ENCODE assay signal across 23 mouse cellular contexts in the genomic region with DNA sequence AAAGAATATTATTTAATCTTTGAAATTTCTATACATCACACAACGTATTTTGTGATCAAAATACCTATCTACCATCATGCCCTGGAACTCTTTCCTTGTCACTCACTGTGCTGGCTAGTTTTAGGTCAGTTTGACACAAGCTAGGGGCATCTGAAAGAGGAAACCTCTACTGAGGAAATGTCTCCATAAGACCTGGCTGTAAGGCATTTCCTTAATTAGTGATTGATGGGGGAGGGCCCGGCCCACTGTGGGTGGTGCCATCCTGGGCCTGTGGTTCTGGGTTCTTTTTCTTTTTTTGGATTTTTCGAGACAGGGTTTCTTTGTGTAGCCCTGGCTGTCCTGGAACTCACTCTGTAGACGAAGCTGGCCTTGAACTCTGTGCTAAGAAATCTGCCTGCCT. TPM values are rescaled to one million over a fixed set of nuclear protein-coding genes. Genes with fewer than 3 reads are reported as not detected.
"Had no signal": no experiment of that assay in that cellular context is flagged by ENCODE, and none has a peak within 500 bp of the region (broad histone marks: within the 10 kb centered on the region; RNA-seq: fewer than 3 reads in every experiment).

No protein-coding gene starts in this region.

- DNase-seq: kidney, adult 11 months; kidney, adult 8-10 months; kidney, postnatal 10 days; liver; liver, embryonic 13.5 days; lung, postnatal 10 days; midbrain, embryonic 14.5 days; right cerebral cortex, adult 18-20 months; right cerebral cortex, postnatal 14 days; right cerebral cortex, postnatal 4 days had no signal

- H3K27ac ChIP-seq: intestine, embryonic 15.5 days; kidney, embryonic 15.5 days; limb, embryonic 10.5 days; limb, embryonic 13.5 days; liver, embryonic 13.5 days; lung, embryonic 15.5 days had no signal

- H3K4me3 ChIP-seq: intestine, embryonic 15.5 days; kidney, embryonic 15.5 days; limb, embryonic 10.5 days; limb, embryonic 13.5 days; liver, embryonic 13.5 days; lung, embryonic 15.5 days had no signal

- H3K4me1 ChIP-seq: kidney, embryonic 15.5 days; limb, embryonic 13.5 days; lung, embryonic 15.5 days had no signal

RNA-seq across cellular contexts. Expression of a gene that starts 3.4 kb away (rescaled TPM):
- total RNA-seq: left cerebral cortex, postnatal 25 days; megakaryocyte-erythroid progenitor cell, adult 5-6 weeks; midbrain, postnatal 0 days had no signal
- polyA plus RNA-seq: intestine, embryonic 15.5 days; kidney, embryonic 15.5 days; limb, embryonic 10.5 days; limb, embryonic 13.5 days; liver, embryonic 13.5 days; lung, embryonic 15.5 days; midbrain, embryonic 11.5 days; midbrain, embryonic 14.5 days; midbrain, postnatal 0 days; neural tube, embryonic 11.5 days; neural tube, embryonic 14.5 days; stomach, embryonic 14.5 days; stomach, postnatal 0 days had no signal

RNA-seq across cellular contexts. Expression of a gene that starts 55.3 kb away (rescaled TPM):
- polyA plus RNA-seq: limb, embryonic 10.5 days; liver, embryonic 13.5 days; midbrain, embryonic 14.5 days; midbrain, postnatal 0 days; neural tube, embryonic 11.5 days; neural tube, embryonic 14.5 days had no signal
